Mouse (Mus musculus): ENCODE results near the gene Psmb3.

DNA sequence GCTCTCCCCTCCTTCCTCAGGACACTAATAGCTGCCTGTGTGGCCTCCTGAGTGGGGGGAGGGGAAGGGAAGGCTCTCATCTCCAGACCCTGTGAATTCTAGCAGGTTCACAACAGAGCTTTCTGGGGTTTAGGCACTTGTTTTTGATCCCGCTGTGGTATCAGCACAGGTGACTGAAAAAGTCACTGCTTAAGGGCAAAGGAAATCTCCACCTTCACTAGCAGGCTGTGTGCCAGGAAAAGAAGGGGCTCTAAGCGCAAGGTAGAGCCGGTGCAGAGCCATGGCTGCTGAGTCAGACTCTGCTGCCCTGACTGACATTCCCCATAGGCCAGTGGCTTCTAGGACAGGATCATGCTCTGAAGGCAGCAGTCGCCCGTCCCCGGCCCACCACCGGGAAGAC is 25.5 kb downstream of the Psmb3 start:
- TF ChIP-seq CTCF (IDR thresholded peaks at IDR 0.05 in 2 of 3, conservative IDR thresholded peaks at IDR 0.05 in 1 of 3; ENCODE audit: control insufficient read depth in 1 of 3, insufficient read depth in 1 of 3, low read depth in 2 of 3, low read length in 3 of 3, poor library complexity in 1 of 3, severe bottlenecking in 1 of 3) (no peak), KAT2A (conservative IDR thresholded peaks at IDR 0.05; ENCODE audit: low read depth, low read length) (no peak), POLR2A (IDR thresholded peaks at IDR 0.05; ENCODE audit: control insufficient read depth in 1 of 2, insufficient read depth in 1 of 2, low read depth in 1 of 2, low read length in 2 of 2, poor library complexity in 1 of 2) (no peak), MAX (IDR thresholded peaks at IDR 0.05; ENCODE audit: low read length) (no peak)

Measured in MEL (cell line).